ENCODE assay signal across 11 mouse cellular contexts in genomic region chr5:118663999-118664398, GRCm38 (mm10).
DNase-seq lines count a peak whose midpoint lies in the region; ATAC-seq and TF ChIP-seq lines count a peak whose summit lies in the region.
"Had no signal": no experiment of that assay in that cellular context is flagged by ENCODE, and none has a peak within 500 bp of the region (broad histone marks: within the 10 kb centered on the region; RNA-seq: fewer than 3 reads in every experiment).

No protein-coding gene starts in this region.

- H3K27ac ChIP-seq in kidney, embryonic 15.5 days, result no peak overlapping the region
- no peak overlapping the region for H3K27ac ChIP-seq in midbrain, embryonic 11.5 days (ENCODE audit: low read depth, low read length)
- H3K27ac ChIP-seq: forebrain, embryonic 10.5 days; hindbrain, embryonic 15.5 days had no signal

- H3K36me3 ChIP-seq in kidney, embryonic 15.5 days, result no peaks in the 10 kb centered on the region
- no peaks in the 10 kb centered on the region for H3K36me3 ChIP-seq in midbrain, embryonic 11.5 days (ENCODE audit: control insufficient read depth, insufficient read depth, low read length)
- H3K36me3 ChIP-seq: hindbrain, embryonic 15.5 days had no signal

- no peak for TF ChIP-seq CTCF in Patski (IDR thresholded peaks at IDR 0.05)

- H3K27me3 ChIP-seq in kidney, embryonic 15.5 days, result no peaks in the 10 kb centered on the region
- H3K27me3 ChIP-seq in Patski, result no peaks in the 10 kb centered on the region
- no peaks in the 10 kb centered on the region for H3K27me3 ChIP-seq in midbrain, embryonic 11.5 days (ENCODE audit: control insufficient read depth, insufficient read depth, low read length)
- H3K27me3 ChIP-seq: hindbrain, embryonic 15.5 days had no signal

- H3K4me2 ChIP-seq in kidney, embryonic 15.5 days, result no peak overlapping the region
- H3K4me2 ChIP-seq in midbrain, embryonic 11.5 days, result no peak overlapping the region
- H3K4me2 ChIP-seq: hindbrain, embryonic 15.5 days had no signal

- POLR2A ChIA-PET in Patski (lab: Charles Lee), result interaction anchor here (1.4 kb wide), 1 partner anchor 10 kb away, joined by 5 read pairs; no protein-coding TSS in a partner anchor

- H3K9ac ChIP-seq in kidney, embryonic 15.5 days, result no peak overlapping the region
- H3K9ac ChIP-seq in midbrain, embryonic 11.5 days (ENCODE audit: low read length), result no peak overlapping the region
- H3K9ac ChIP-seq: hindbrain, embryonic 15.5 days had no signal

- H3K4me3 ChIP-seq in kidney, embryonic 15.5 days (replicated peaks), result no peak overlapping the region
- H3K4me3 ChIP-seq in midbrain, embryonic 11.5 days (ENCODE audit: low read depth, low read length), result no peak overlapping the region
- H3K4me3 ChIP-seq: forebrain, embryonic 10.5 days; hindbrain, embryonic 15.5 days had no signal

- ATAC-seq in kidney, embryonic 15.5 days (replicated peaks; ENCODE audit: low FRiP score), result no peak
- ATAC-seq in Patski, result peak; percentile 8
- peak; percentile 36; the same call in 1 of the 2 replicates for ATAC-seq in monocyte, adult 5-6 weeks (replicated peaks; ENCODE audit: insufficient number of reproducible peaks, low FRiP score, low TSS enrichment, poor library complexity, severe bottlenecking)
- ATAC-seq in midbrain, embryonic 11.5 days (ENCODE audit: low FRiP score), result no peak
- ATAC-seq: midbrain, embryonic 16.5 days had no signal

- no peaks in the 10 kb centered on the region for H3K9me3 ChIP-seq in kidney, embryonic 15.5 days (replicated peaks)
- H3K9me3 ChIP-seq in midbrain, embryonic 11.5 days (ENCODE audit: control insufficient read depth, low read length), result no peaks in the 10 kb centered on the region
- H3K9me3 ChIP-seq: forebrain, embryonic 10.5 days; hindbrain, embryonic 15.5 days had no signal

- H3K4me1 ChIP-seq in kidney, embryonic 15.5 days, result peaks cover 37% of the 10 kb centered on the region
- peaks cover 32% of the 10 kb centered on the region for H3K4me1 ChIP-seq in midbrain, embryonic 11.5 days (ENCODE audit: control insufficient read depth, insufficient read depth, low read length)

- CTCF ChIA-PET in Patski (lab: Charles Lee), result interaction anchor here (0.8 to 2.1 kb wide), 5 partner anchors 8 to 35 kb away, joined by 3 to 5 read pairs (median 4); no protein-coding TSS in a partner anchor

- intact Hi-C loops in heart, postnatal 14 days (cut with DNase I), result no loop called here

- 54% methylated on average over 6 of the region's 6 CpGs for WGBS in kidney, embryonic 15.5 days
- WGBS in midbrain, embryonic 11.5 days, result 89% methylated on average over 6 of the region's 6 CpGs

- in situ Hi-C loops in Patski (cut with MboI; ENCODE audit: low pct_unique_long_range_greater_than_20kb), result no loop called here

- peak; percentile 45 for DNase-seq in kidney, postnatal 14 days
- DNase-seq in Patski (ENCODE audit: low read depth, low spot score), result no peak
- peak; percentile 49 to 57 for DNase-seq in heart, postnatal 14 days
- DNase-seq in thymus, postnatal 36 days, result no peak
- DNase-seq in midbrain, embryonic 11.5 days (ENCODE audit: low spot score, missing footprints), result no peak
- DNase-seq: cerebellum, adult 18-20 months had no signal

Comparison
In these comparisons a context has a peak if more than half of its experiments do, and no peak if none do; other contexts are left out.
1. DNase-seq: peak in kidney, postnatal 14 days (single experiment) and heart, postnatal 14 days (2 of 2); none in Patski (single experiment), thymus, postnatal 36 days (0 of 2) and midbrain, embryonic 11.5 days (single experiment).
2. ATAC-seq: peak in Patski (single experiment) and monocyte, adult 5-6 weeks (single experiment); none in kidney, embryonic 15.5 days (single experiment) and midbrain, embryonic 11.5 days (single experiment).